Mouse (Mus musculus) hindbrain, embryonic 14.5 days (tissue): Measurements from ENCODE around the gene Slc4a1ap. TPM values are rescaled to one million over a fixed set of nuclear protein-coding genes. Genes with fewer than 3 reads are reported as not detected.

Experiments used
- ATAC-seq: fragments of 200-750 bp; cut with Nextera tagmentation; 2 replicates; pipeline ENCODE4 v1.8.0; 2017; ENCODE audit warnings: moderate number of reproducible peaks, mild to moderate bottlenecking, moderate TSS enrichment, moderate library complexity; ENCODE audit not compliant: low FRiP score
- DNase-seq: peaks from one replicate; pipeline ENCODE4 v3.0.0-alpha.2; 2015; ENCODE audit warnings: low spot score
- H3K27ac ChIP-seq: fragments of 300-500 bp; sonication (generic); 2 replicates; pipeline ENCODE4 v1.5.1; 2014; ENCODE audit warnings: mild to moderate bottlenecking, moderate library complexity
- H3K27me3 ChIP-seq: fragments of 300-500 bp; sonication (generic); 2 replicates; pipeline ENCODE4 v1.6.1; 2014; ENCODE audit warnings: mild to moderate bottlenecking, low read length, mixed read lengths; ENCODE audit not compliant: control insufficient read depth, insufficient read depth
- H3K36me3 ChIP-seq: fragments of 300-500 bp; sonication (generic); replicated peaks from 2 replicates; pipeline ENCODE4 v1.6.1; 2014; ENCODE audit not compliant: control insufficient read depth, insufficient read depth
- H3K4me1 ChIP-seq: fragments of 300-500 bp; sonication (generic); replicated peaks from 2 replicates; pipeline ENCODE4 v1.6.1; 2014; ENCODE audit warnings: antibody characterized with exemption, low read length, mixed read lengths; ENCODE audit not compliant: control insufficient read depth, insufficient read depth
- H3K4me2 ChIP-seq: fragments of 300-500 bp; sonication (generic); replicated peaks from 2 replicates; pipeline ENCODE4 v1.6.1; 2014; ENCODE audit warnings: mild to moderate bottlenecking, moderate library complexity
- H3K4me3 ChIP-seq: fragments of 300-500 bp; sonication (generic); replicated peaks from 2 replicates; pipeline ENCODE4 v1.5.1; 2014; ENCODE audit warnings: mild to moderate bottlenecking, low read length
- H3K9ac ChIP-seq: fragments of 300-500 bp; sonication (generic); 2 replicates; pipeline ENCODE4 v1.6.1; 2014
- H3K9me3 ChIP-seq: fragments of 300-500 bp; sonication (generic); 2 replicates; pipeline ENCODE4 v1.6.1; 2016; ENCODE audit warnings: low read length; ENCODE audit not compliant: control insufficient read depth
- WGBS: fragments of 180-500 bp; shearing (Covaris S2); extraction: QIAGEN DNeasy Blood & Tissue Kit; methylation state at CpG from one replicate; pipeline ENCODE4 v1.1.7; 2014; 5-methylcytosine and 5-hydroxymethylcytosine counted together
- polyA plus RNA-seq: library from polyadenylated mRNA; unstranded; fragments of >200 nt; fragmentation: Nextera tagmentation; extraction: Ambion mirVana; gene quantifications from 2 replicates; pipeline ENCODE4 v1.2.1, GENCODE M21; 2014

Gene Slc4a1ap
- 27.0 and 31.8 TPM in 2 replicates for polyA plus RNA-seq

GRCm38 (mm10) chr5:31526354-31527116, at the start of gene Slc4a1ap:
Slc4a1ap (plus strand) TSS chr5:31526995.
- Histone ChIP-seq H3K4me1 (peaks cover 27% of the 10 kb centered on the region), H3K9me3 (no peaks in the 10 kb centered on the region), H3K27me3 (no peaks in the 10 kb centered on the region), H3K36me3 (peaks cover 40% of the 10 kb centered on the region), H3K9ac (peak within 1 kb of the TSS; percentile 75), H3K27ac (peak within 1 kb of the TSS; percentile 60; the same call in 1 of the 2 replicates), H3K4me3 (peak within 1 kb of the TSS; percentile 74), H3K4me2 (peak within 1 kb of the TSS; percentile 95)
- ATAC-seq (peak; percentile 92), DNase-seq (peak; percentile 79)
- WGBS, result under 1% methylated on average over 28 of the region's 28 CpGs

- Histone ChIP-seq H3K9me3 (no peaks in the 10 kb centered on the region), H3K4me3 (no peak overlapping the region), H3K4me1 (no peaks in the 10 kb centered on the region), H3K4me2 (no peak overlapping the region), H3K27ac (no peak overlapping the region), H3K27me3 (no peaks in the 10 kb centered on the region), H3K36me3 (peaks cover 76% of the 10 kb centered on the region), H3K9ac (no peak overlapping the region)
- 96% methylated on average over 4 of the region's 4 CpGs for WGBS
- no peak for DNase-seq
- ATAC-seq, result no peak
These were observed 46.3 kb upstream of the Slc4a1ap start for GRCm38 (mm10) chr5:31480536-31480935.

GRCm38 (mm10) chr5:31485440-31485839, 41.4 kb upstream of the Slc4a1ap start, which contains the start of gene 4930548H24Rik:
4930548H24Rik (plus strand) TSS chr5:31485740.
- Histone ChIP-seq H3K4me1 (no peaks in the 10 kb centered on the region), H3K27me3 (no peaks in the 10 kb centered on the region), H3K36me3 (peaks cover 27% of the 10 kb centered on the region)

DNA sequence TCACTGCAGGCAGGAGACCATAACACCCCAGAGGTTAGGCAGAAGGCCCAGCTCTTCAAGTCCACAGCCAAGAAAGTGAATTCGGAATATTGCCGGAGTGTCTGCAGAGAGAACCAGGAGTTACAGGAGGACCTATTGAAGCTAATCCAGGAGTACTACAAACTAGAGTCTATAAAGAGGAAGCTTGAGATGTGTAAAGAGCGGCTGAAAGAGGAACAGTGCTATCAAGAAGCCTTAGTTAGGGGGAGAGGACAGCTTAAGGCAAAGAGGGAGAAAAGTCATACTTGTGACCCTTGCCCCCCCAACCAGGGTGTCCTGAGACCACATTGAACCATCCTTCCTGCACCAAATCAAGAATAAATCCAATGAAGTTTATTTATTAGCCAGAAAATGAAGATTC, 38.9 kb upstream of the Slc4a1ap start:
- 92% methylated on average over 3 of the region's 3 CpGs for WGBS
- DNase-seq (no peak), ATAC-seq (no peak)

More at GRCm38 (mm10) chr5:31485440-31485839, 41.4 kb upstream of the Slc4a1ap start, which contains the start of gene 4930548H24Rik:
- 99% methylated on average over 3 of the region's 3 CpGs for WGBS
- DNase-seq (no peak), ATAC-seq (no peak)
- no peak within 1 kb of the TSS for H3K4me3 ChIP-seq
- H3K9ac ChIP-seq, result no peak within 1 kb of the TSS
- no peaks in the 10 kb centered on the region for H3K9me3 ChIP-seq
- H3K27ac ChIP-seq, result no peak within 1 kb of the TSS
- H3K4me2 ChIP-seq, result no peak within 1 kb of the TSS

DNA sequence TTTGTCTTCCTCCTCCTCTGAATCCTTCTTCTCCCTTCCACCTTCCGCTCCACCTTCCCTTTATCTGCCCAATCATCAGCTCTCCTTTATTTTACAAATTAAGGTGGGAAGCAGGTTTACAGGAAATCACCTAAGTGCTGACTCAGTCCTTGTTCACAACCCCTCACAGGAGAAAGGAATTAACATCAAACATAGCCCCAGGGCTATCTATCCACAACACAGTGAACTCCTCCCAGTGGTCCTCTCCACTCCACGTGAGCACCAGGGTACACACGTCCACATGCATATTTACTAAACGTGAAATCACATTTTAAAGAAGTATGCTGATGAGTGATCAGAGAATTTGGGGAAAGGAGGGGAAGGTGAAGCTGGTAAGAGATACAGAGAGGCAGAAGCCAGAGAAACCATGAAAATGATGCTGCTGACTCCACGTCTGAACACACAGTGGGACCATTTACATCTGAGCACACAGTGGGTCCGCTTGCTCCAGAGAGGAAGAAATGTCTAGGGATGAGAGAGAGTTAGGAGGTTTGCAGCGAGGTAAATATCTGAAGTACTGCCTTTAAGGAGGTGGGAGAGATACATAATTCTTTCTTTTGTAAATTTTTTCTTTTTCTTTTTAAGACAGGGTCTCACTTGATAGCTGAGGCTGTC, 37.6 kb upstream of the Slc4a1ap start:
- H3K9ac ChIP-seq, result no peak overlapping the region
- peaks cover 4% of the 10 kb centered on the region; the same call in 1 of the 2 replicates for H3K4me1 ChIP-seq
- no peaks in the 10 kb centered on the region for H3K27me3 ChIP-seq
- H3K27ac ChIP-seq, result no peak overlapping the region
- WGBS, result 69% methylated on average over 7 of the region's 7 CpGs
- DNase-seq, result no peak
- H3K4me2 ChIP-seq, result no peak overlapping the region
- H3K9me3 ChIP-seq, result no peaks in the 10 kb centered on the region
- no peak for ATAC-seq
- H3K4me3 ChIP-seq, result no peak overlapping the region
- no peaks in the 10 kb centered on the region; the same call in 1 of the 2 replicates for H3K36me3 ChIP-seq

More for the DNA sequence above, 38.9 kb upstream of the Slc4a1ap start:
- Histone ChIP-seq H3K4me2 (no peak overlapping the region), H3K27me3 (no peaks in the 10 kb centered on the region), H3K9ac (no peak overlapping the region), H3K4me3 (no peak overlapping the region), H3K9me3 (no peaks in the 10 kb centered on the region), H3K4me1 (no peaks in the 10 kb centered on the region), H3K36me3 (peaks cover 3% of the 10 kb centered on the region), H3K27ac (no peak overlapping the region)

- ATAC-seq (no peak), DNase-seq (no peak)
- WGBS, result 65% methylated on average over 1 of the region's 1 CpGs
- Histone ChIP-seq H3K9me3 (no peaks in the 10 kb centered on the region), H3K4me2 (no peak overlapping the region), H3K36me3 (peaks cover 8% of the 10 kb centered on the region), H3K4me1 (peaks cover 12% of the 10 kb centered on the region), H3K9ac (no peak overlapping the region), H3K27me3 (no peaks in the 10 kb centered on the region), H3K4me3 (no peak overlapping the region), H3K27ac (no peak overlapping the region)
These were observed 34.8 kb upstream of the Slc4a1ap start for GRCm38 (mm10) chr5:31492031-31492430.

DNA sequence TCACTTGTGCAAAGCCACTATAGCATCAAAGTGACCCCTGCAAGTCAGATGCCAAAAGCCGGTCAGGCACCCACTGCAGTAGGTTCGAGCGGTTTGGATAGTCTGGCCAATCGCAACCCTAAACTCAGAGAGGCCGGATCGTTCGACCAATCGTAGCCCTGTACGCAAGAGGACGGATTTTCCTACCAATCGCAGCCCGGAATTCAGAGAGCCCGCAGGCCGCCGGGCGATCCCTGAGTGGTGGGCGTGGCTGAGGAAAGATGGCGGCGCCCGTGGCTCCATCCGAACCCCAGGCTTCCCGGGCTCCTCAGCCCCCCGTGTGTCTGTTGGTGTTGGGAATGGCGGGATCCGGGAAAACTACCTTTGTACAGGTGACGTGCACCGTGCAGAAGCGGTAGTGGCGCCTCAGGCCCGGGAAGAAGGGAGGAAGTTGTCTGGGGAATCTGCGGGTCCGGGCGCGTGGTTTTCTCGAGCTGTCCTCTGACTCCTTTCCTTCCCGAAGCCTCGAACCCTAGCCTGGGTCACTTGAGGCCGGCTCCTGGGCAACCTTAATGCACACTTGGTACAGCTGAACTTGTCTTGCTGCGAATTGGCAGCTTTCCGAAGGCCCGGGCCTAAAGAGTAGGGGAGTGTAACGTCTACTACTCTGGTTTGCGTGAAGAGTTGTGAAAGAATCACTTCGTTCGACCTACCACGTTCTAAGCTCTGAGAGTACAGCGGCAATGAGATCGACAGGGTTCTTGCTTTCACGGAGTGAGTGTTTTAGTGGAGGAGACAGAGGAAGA, 32.1 kb upstream of the Slc4a1ap start, which contains the start of gene Gpn1:
Gpn1 (plus strand) TSS at position 229 of the 785 bp plus-strand sequence.
- ATAC-seq (peak; percentile 100), DNase-seq (peak; percentile 93)
- Histone ChIP-seq H3K9ac (peak within 1 kb of the TSS; percentile 69), H3K36me3 (peaks cover 34% of the 10 kb centered on the region), H3K4me2 (peak within 1 kb of the TSS; percentile 64), H3K9me3 (no peaks in the 10 kb centered on the region), H3K4me3 (peak within 1 kb of the TSS; percentile 79), H3K27me3 (no peaks in the 10 kb centered on the region), H3K4me1 (peaks cover 12% of the 10 kb centered on the region), H3K27ac (peak within 1 kb of the TSS; percentile 75)
- under 1% methylated on average over 49 of the region's 49 CpGs for WGBS

- H3K27ac ChIP-seq, result no peak overlapping the region
- DNase-seq (no peak), ATAC-seq (no peak)
- no peaks in the 10 kb centered on the region for H3K27me3 ChIP-seq
- H3K4me3 ChIP-seq, result no peak overlapping the region
- H3K36me3 ChIP-seq, result peaks cover 91% of the 10 kb centered on the region
- H3K4me1 ChIP-seq, result no peaks in the 10 kb centered on the region
- H3K9me3 ChIP-seq, result no peaks in the 10 kb centered on the region
- 97% methylated on average over 10 of the region's 10 CpGs for WGBS
- no peak overlapping the region for H3K9ac ChIP-seq
- H3K4me2 ChIP-seq, result no peak overlapping the region
These were observed 22.0 kb upstream of the Slc4a1ap start for GRCm38 (mm10) chr5:31504843-31505242.

- Histone ChIP-seq H3K9ac (no peak overlapping the region), H3K9me3 (no peaks in the 10 kb centered on the region), H3K4me3 (no peak overlapping the region), H3K27ac (no peak overlapping the region), H3K4me2 (no peak overlapping the region), H3K36me3 (peaks cover 96% of the 10 kb centered on the region), H3K27me3 (no peaks in the 10 kb centered on the region), H3K4me1 (no peaks in the 10 kb centered on the region)
- ATAC-seq, result no peak
- DNase-seq, result no peak
- WGBS, result 82% methylated on average over 1 of the region's 1 CpGs
These were observed 14.3 kb upstream of the Slc4a1ap start for GRCm38 (mm10) chr5:31512481-31512880.
